Mouse (Mus musculus): Measurements from ENCODE around the gene Clcn1. TPM values are rescaled to one million over a fixed set of nuclear protein-coding genes. Genes with fewer than 3 reads are reported as not detected.
A peak's percentile ranks its signal among the peaks of the same experiment; 100 is the strongest.

Clcn1 gene
- polyA plus RNA-seq, 1 experiment from 2014 or later: not detected

GRCm38 (mm10) chr6:42324067-42324481, 37.6 kb downstream of the Clcn1 start:
- H3K27ac ChIP-seq (ENCODE audit: low read length): no peak overlapping the region
- TF ChIP-seq EP300 (IDR thresholded peaks at IDR 0.05) (no peak), CTCF (IDR thresholded peaks at IDR 0.05) (no peak)
- H3K36me3 ChIP-seq (ENCODE audit: insufficient read depth, low read length): no peaks in the 10 kb centered on the region
- H3K9me3 ChIP-seq (ENCODE audit: low read length): no peaks in the 10 kb centered on the region
- H3K9ac ChIP-seq (replicated peaks; ENCODE audit: low read depth): no peak overlapping the region
- peaks cover 6% of the 10 kb centered on the region; the same call in 1 of the 2 replicates for H3K4me1 ChIP-seq (ENCODE audit: insufficient read depth, low read depth, low read length)
- DNase-seq (ENCODE audit: low spot score) (no peak), ATAC-seq (peak; percentile 25)
- WGBS: under 1% methylated on average over 9 of the region's 32 CpGs
- H3K4me2 ChIP-seq (replicated peaks; ENCODE audit: low read depth, low read length): peak overlapping the region; percentile 89
- peak overlapping the region; percentile 51 for H3K4me3 ChIP-seq (ENCODE audit: low read depth, low read length)
- H3K27me3 ChIP-seq (replicated peaks; ENCODE audit: insufficient read depth, low read length): peaks cover 17% of the 10 kb centered on the region; the same call in 1 of the 2 replicates

GRCm38 (mm10) chr6:42324482-42325267, 38.2 kb downstream of the Clcn1 start, which contains the start of gene Fam131b:
Gene Fam131b (minus strand): TSS chr6:42324643.
- Histone ChIP-seq H3K4me1 (ENCODE audit: insufficient read depth, low read depth, low read length) (peaks cover 6% of the 10 kb centered on the region; the same call in 1 of the 2 replicates), H3K27me3 (replicated peaks; ENCODE audit: insufficient read depth, low read length) (peaks cover 17% of the 10 kb centered on the region; the same call in 1 of the 2 replicates), H3K27ac (ENCODE audit: low read length) (no peak within 1 kb of the TSS), H3K4me2 (replicated peaks; ENCODE audit: low read depth, low read length) (peak within 1 kb of the TSS; percentile 89), H3K9ac (replicated peaks; ENCODE audit: low read depth) (no peak within 1 kb of the TSS), H3K36me3 (ENCODE audit: insufficient read depth, low read length) (no peaks in the 10 kb centered on the region), H3K9me3 (ENCODE audit: low read length) (no peaks in the 10 kb centered on the region), H3K4me3 (ENCODE audit: low read depth, low read length) (peak within 1 kb of the TSS; percentile 51)
- TF ChIP-seq EP300 (IDR thresholded peaks at IDR 0.05): no peak
- no peak for TF ChIP-seq CTCF (IDR thresholded peaks at IDR 0.05)
- WGBS: under 1% methylated on average over 21 of the region's 68 CpGs
- DNase-seq (ENCODE audit: low spot score) (no peak), ATAC-seq (peak; percentile 47)

GRCm38 (mm10) chr6:42325268-42325609, 38.8 kb downstream of the Clcn1 start:
- Histone ChIP-seq H3K27me3 (replicated peaks; ENCODE audit: insufficient read depth, low read length) (peaks cover 17% of the 10 kb centered on the region; the same call in 1 of the 2 replicates), H3K27ac (ENCODE audit: low read length) (no peak overlapping the region), H3K4me3 (ENCODE audit: low read depth, low read length) (peak overlapping the region; percentile 51), H3K4me2 (replicated peaks; ENCODE audit: low read depth, low read length) (peak overlapping the region; percentile 89), H3K9ac (replicated peaks; ENCODE audit: low read depth) (no peak overlapping the region), H3K4me1 (ENCODE audit: insufficient read depth, low read depth, low read length) (peaks cover 6% of the 10 kb centered on the region; the same call in 1 of the 2 replicates), H3K36me3 (ENCODE audit: insufficient read depth, low read length) (no peaks in the 10 kb centered on the region), H3K9me3 (ENCODE audit: low read length) (no peaks in the 10 kb centered on the region)
- WGBS: 5% methylated on average over 7 of the region's 7 CpGs
- DNase-seq (ENCODE audit: low spot score): peak; percentile 76
- ATAC-seq: peak; percentile 27; the same call in 1 of the 2 replicates
- no peak for TF ChIP-seq EP300 (IDR thresholded peaks at IDR 0.05)
- TF ChIP-seq CTCF (IDR thresholded peaks at IDR 0.05): peak; percentile 85

- DNase-seq (ENCODE audit: low spot score): no peak
- peaks cover 17% of the 10 kb centered on the region; the same call in 1 of the 2 replicates for H3K27me3 ChIP-seq (replicated peaks; ENCODE audit: insufficient read depth, low read length)
- H3K4me2 ChIP-seq (replicated peaks; ENCODE audit: low read depth, low read length): no peak overlapping the region
- no peak for ATAC-seq
- no peak overlapping the region for H3K27ac ChIP-seq (ENCODE audit: low read length)
- H3K36me3 ChIP-seq (ENCODE audit: insufficient read depth, low read length): no peaks in the 10 kb centered on the region
- no peak overlapping the region for H3K9ac ChIP-seq (replicated peaks; ENCODE audit: low read depth)
- WGBS: 84% methylated on average over 3 of the region's 3 CpGs
- no peaks in the 10 kb centered on the region for H3K9me3 ChIP-seq (ENCODE audit: low read length)
- no peak for TF ChIP-seq CTCF (IDR thresholded peaks at IDR 0.05)
- TF ChIP-seq EP300 (IDR thresholded peaks at IDR 0.05): no peak
- H3K4me1 ChIP-seq (ENCODE audit: insufficient read depth, low read depth, low read length): peaks cover 6% of the 10 kb centered on the region; the same call in 1 of the 2 replicates
- no peak overlapping the region for H3K4me3 ChIP-seq (ENCODE audit: low read depth, low read length)
These were observed 40.0 kb downstream of the Clcn1 start for GRCm38 (mm10) chr6:42326509-42326908.

- Histone ChIP-seq H3K27me3 (replicated peaks; ENCODE audit: insufficient read depth, low read length) (peaks cover 9% of the 10 kb centered on the region; the same call in 1 of the 2 replicates), H3K4me1 (ENCODE audit: insufficient read depth, low read depth, low read length) (peaks cover 2% of the 10 kb centered on the region; the same call in 1 of the 2 replicates), H3K36me3 (ENCODE audit: insufficient read depth, low read length) (no peaks in the 10 kb centered on the region), H3K27ac (ENCODE audit: low read length) (no peak overlapping the region), H3K9me3 (ENCODE audit: low read length) (no peaks in the 10 kb centered on the region), H3K9ac (replicated peaks; ENCODE audit: low read depth) (no peak overlapping the region), H3K4me2 (replicated peaks; ENCODE audit: low read depth, low read length) (no peak overlapping the region), H3K4me3 (ENCODE audit: low read depth, low read length) (no peak overlapping the region)
- no peak for ATAC-seq
- DNase-seq (ENCODE audit: low spot score): no peak
- no peak for TF ChIP-seq EP300 (IDR thresholded peaks at IDR 0.05)
- no peak for TF ChIP-seq CTCF (IDR thresholded peaks at IDR 0.05)
- 54% methylated on average over 3 of the region's 3 CpGs for WGBS
These were observed 42.3 kb downstream of the Clcn1 start for GRCm38 (mm10) chr6:42328757-42329156.

GRCm38 (mm10) chr6:42330216-42330615, 43.7 kb downstream of the Clcn1 start:
- H3K36me3 ChIP-seq (ENCODE audit: insufficient read depth, low read length): no peaks in the 10 kb centered on the region
- ATAC-seq: no peak
- H3K27ac ChIP-seq (ENCODE audit: low read length): no peak overlapping the region

More at GRCm38 (mm10) chr6:42330216-42330615, 43.7 kb downstream of the Clcn1 start:
- Histone ChIP-seq H3K4me2 (replicated peaks; ENCODE audit: low read depth, low read length) (no peak overlapping the region), H3K4me3 (ENCODE audit: low read depth, low read length) (no peak overlapping the region), H3K9me3 (ENCODE audit: low read length) (no peaks in the 10 kb centered on the region), H3K4me1 (ENCODE audit: insufficient read depth, low read depth, low read length) (no peaks in the 10 kb centered on the region), H3K27me3 (replicated peaks; ENCODE audit: insufficient read depth, low read length) (no peaks in the 10 kb centered on the region), H3K9ac (replicated peaks; ENCODE audit: low read depth) (no peak overlapping the region)
- 66% methylated on average over 3 of the region's 3 CpGs for WGBS
- no peak for TF ChIP-seq EP300 (IDR thresholded peaks at IDR 0.05)
- no peak for TF ChIP-seq CTCF (IDR thresholded peaks at IDR 0.05)
- no peak for DNase-seq (ENCODE audit: low spot score)
